Mouse (Mus musculus): ENCODE measurements around the gene Tlk1.

- TF ChIP-seq CTCF (conservative IDR thresholded peaks at IDR 0.05; ENCODE audit: insufficient read depth, insufficient read length, low read depth, low read length), result no peak
- no peak for TF ChIP-seq POLR2A (IDR thresholded peaks at IDR 0.05; ENCODE audit: low read depth, low read length)
Observed at GRCm38 (mm10) chr2:70672476-70672875, 153.1 kb downstream of the Tlk1 start.
